Mouse (Mus musculus): Measurements from ENCODE around the gene Jade2.

DNA sequence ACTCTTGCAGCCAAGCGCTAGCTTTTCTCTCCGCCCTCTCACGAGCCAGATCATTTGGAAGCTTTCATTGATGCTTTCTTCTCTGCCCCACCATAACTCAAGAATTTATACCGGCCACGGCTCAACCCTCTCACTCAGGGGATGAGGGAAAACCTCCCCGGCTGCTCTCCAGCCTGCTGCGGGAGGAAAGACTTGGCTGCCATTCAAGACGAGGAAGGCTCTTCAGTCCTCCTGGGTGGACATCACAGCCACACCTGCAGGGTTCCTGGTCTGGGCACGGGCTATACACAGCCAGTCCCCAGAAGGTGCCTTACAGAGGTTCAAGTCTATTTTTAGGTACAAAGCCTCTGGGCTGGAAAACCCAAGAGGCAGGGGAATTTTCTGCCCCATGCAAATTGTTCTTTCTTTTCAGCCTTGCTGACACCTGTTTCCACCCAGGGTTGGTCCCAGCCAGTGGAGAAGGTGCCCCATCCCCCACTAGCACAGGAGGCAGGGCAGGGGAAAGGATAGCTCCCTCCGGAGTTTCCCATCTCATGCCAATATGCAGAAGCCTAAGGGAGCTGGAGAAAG is 12.8 kb downstream of the Jade2 start:
- TF ChIP-seq CTCF (IDR thresholded peaks at IDR 0.05; ENCODE audit: low read depth, low read length) (no peak), POLR2A (IDR thresholded peaks at IDR 0.05; ENCODE audit: extremely low read depth, insufficient read depth, low read length) (no peak)
